Mouse (Mus musculus) midbrain, postnatal 0 days (tissue): ENCODE measurements at regions not wholly inside any gene's neighbourhood (a gene's known extent, or its start where the extent isn't known, plus 50 kb on each side); places are given as distances from the start of the nearest gene placed in this dataset.

Experiments used
- ATAC-seq: fragments of 200-750 bp; cut with Nextera tagmentation; 2 replicates; pipeline ENCODE4 v1.8.0; 2017; ENCODE audit warnings: moderate number of reproducible peaks, mild to moderate bottlenecking, moderate TSS enrichment, moderate library complexity; ENCODE audit not compliant: low FRiP score
- DNase-seq: peaks from one replicate; pipeline ENCODE4 v3.0.0-alpha.2; 2015; ENCODE audit warnings: low spot score
- H3K27ac ChIP-seq: fragments of 300-500 bp; sonication (generic); 2 replicates; pipeline ENCODE4 v1.5.1; 2014; ENCODE audit warnings: low read depth, mild to moderate bottlenecking, low read length, mixed read lengths
- H3K27me3 ChIP-seq: fragments of 300-500 bp; sonication (generic); 2 replicates; pipeline ENCODE4 v1.6.1; 2014; ENCODE audit warnings: low read length, control low read depth, mixed read lengths; ENCODE audit not compliant: insufficient read depth
- H3K36me3 ChIP-seq: fragments of 300-500 bp; sonication (generic); 2 replicates; pipeline ENCODE4 v1.6.1; 2014; ENCODE audit warnings: low read length, control low read depth, mixed read lengths; ENCODE audit not compliant: insufficient read depth
- H3K4me1 ChIP-seq: fragments of 300-500 bp; sonication (generic); 2 replicates; pipeline ENCODE4 v1.6.1; 2014; ENCODE audit warnings: mild to moderate bottlenecking, control low read depth, antibody characterized with exemption, low read length, mixed read lengths; ENCODE audit not compliant: insufficient read depth
- H3K4me2 ChIP-seq: fragments of 300-500 bp; sonication (generic); 2 replicates; pipeline ENCODE4 v1.6.1; 2014; ENCODE audit warnings: low read depth, mild to moderate bottlenecking, low read length, mixed read lengths; ENCODE audit not compliant: poor library complexity, severe bottlenecking
- H3K4me3 ChIP-seq: fragments of 300-500 bp; sonication (generic); 2 replicates; pipeline ENCODE4 v1.5.1; 2014; ENCODE audit warnings: low read depth, mild to moderate bottlenecking, low read length, moderate library complexity
- H3K9ac ChIP-seq: fragments of 300-500 bp; sonication (generic); replicated peaks from 2 replicates; pipeline ENCODE4 v1.6.1; 2014; ENCODE audit warnings: mild to moderate bottlenecking, low read length, moderate library complexity, mixed read lengths; ENCODE audit not compliant: poor library complexity, severe bottlenecking
- H3K9me3 ChIP-seq: fragments of 300-500 bp; sonication (generic); 2 replicates; pipeline ENCODE4 v1.6.1; 2016; ENCODE audit warnings: low read length, control low read depth
- CTCF ChIP-seq: IDR thresholded peaks from 2 replicates; pipeline ENCODE4 v1.5.1; 2016; ENCODE audit warnings: antibody characterized with exemption, mild to moderate bottlenecking
- WGBS: fragments of 180-500 bp; shearing (Covaris S2); extraction: QIAGEN DNeasy Blood & Tissue Kit; methylation state at CpG from one replicate; pipeline ENCODE4 v1.1.7; 2014; 5-methylcytosine and 5-hydroxymethylcytosine counted together

GRCm38 (mm10) chrX:19160275-19160930, 320.7 kb downstream of the Tex13c3 start:
- Histone ChIP-seq H3K27me3 (no peaks in the 10 kb centered on the region), H3K9me3 (no peaks in the 10 kb centered on the region), H3K4me3 (no peak overlapping the region), H3K9ac (no peak overlapping the region), H3K4me1 (no peaks in the 10 kb centered on the region), H3K27ac (no peak overlapping the region), H3K4me2 (no peak overlapping the region), H3K36me3 (no peaks in the 10 kb centered on the region)
- ATAC-seq: no peak
- TF ChIP-seq CTCF: no peak
- DNase-seq: no peak
- WGBS: 79% methylated on average over 3 of the region's 3 CpGs

GRCm38 (mm10) chrX:19157464-19158203, 323.5 kb downstream of the Tex13c3 start:
- Histone ChIP-seq H3K4me2 (no peak overlapping the region), H3K27ac (no peak overlapping the region), H3K4me3 (no peak overlapping the region), H3K9ac (no peak overlapping the region), H3K27me3 (no peaks in the 10 kb centered on the region), H3K9me3 (no peaks in the 10 kb centered on the region), H3K36me3 (no peaks in the 10 kb centered on the region), H3K4me1 (no peaks in the 10 kb centered on the region)
- no peak for TF ChIP-seq CTCF
- DNase-seq (no peak), ATAC-seq (no peak)
- WGBS: 84% methylated on average over 6 of the region's 6 CpGs

- no peak for DNase-seq
- H3K9me3 ChIP-seq: no peaks in the 10 kb centered on the region
- no peaks in the 10 kb centered on the region for H3K36me3 ChIP-seq
- H3K27ac ChIP-seq: no peak overlapping the region
- no peaks in the 10 kb centered on the region for H3K27me3 ChIP-seq
- no peak for ATAC-seq
- H3K4me1 ChIP-seq: no peaks in the 10 kb centered on the region
- H3K4me2 ChIP-seq: no peak overlapping the region
- no peak for TF ChIP-seq CTCF
- no peak overlapping the region for H3K9ac ChIP-seq
- 89% methylated on average over 2 of the region's 2 CpGs for WGBS
- no peak overlapping the region for H3K4me3 ChIP-seq
Observed at GRCm38 (mm10) chrX:19153619-19154018, 327.5 kb downstream of the Tex13c3 start.

- DNase-seq (no peak), ATAC-seq (no peak)
- Histone ChIP-seq H3K9me3 (no peaks in the 10 kb centered on the region), H3K9ac (no peak overlapping the region), H3K4me1 (no peaks in the 10 kb centered on the region), H3K27me3 (no peaks in the 10 kb centered on the region), H3K4me3 (no peak overlapping the region), H3K27ac (no peak overlapping the region), H3K36me3 (no peaks in the 10 kb centered on the region), H3K4me2 (no peak overlapping the region)
- 84% methylated on average over 1 of the region's 1 CpGs for WGBS
- TF ChIP-seq CTCF: no peak
Observed at GRCm38 (mm10) chrX:19152170-19152861, 328.8 kb downstream of the Tex13c3 start.

GRCm38 (mm10) chrX:19150606-19151005, 330.5 kb downstream of the Tex13c3 start:
- Histone ChIP-seq H3K36me3 (no peaks in the 10 kb centered on the region), H3K27ac (no peak overlapping the region), H3K4me1 (no peaks in the 10 kb centered on the region), H3K9ac (no peak overlapping the region), H3K4me2 (no peak overlapping the region), H3K9me3 (no peaks in the 10 kb centered on the region), H3K27me3 (no peaks in the 10 kb centered on the region), H3K4me3 (no peak overlapping the region)
- ATAC-seq: no peak
- WGBS: 89% methylated on average over 3 of the region's 3 CpGs
- TF ChIP-seq CTCF: no peak
- no peak for DNase-seq

- Histone ChIP-seq H3K9me3 (no peaks in the 10 kb centered on the region), H3K9ac (no peak overlapping the region), H3K36me3 (no peaks in the 10 kb centered on the region), H3K4me3 (no peak overlapping the region), H3K4me2 (no peak overlapping the region), H3K4me1 (no peaks in the 10 kb centered on the region), H3K27ac (no peak overlapping the region), H3K27me3 (no peaks in the 10 kb centered on the region)
- DNase-seq (no peak), ATAC-seq (no peak)
- no peak for TF ChIP-seq CTCF
- WGBS: 96% methylated on average over 1 of the region's 1 CpGs
Observed at GRCm38 (mm10) chrX:19148672-19149071, 332.4 kb downstream of the Tex13c3 start.
